Mouse (Mus musculus) thymus, postnatal 0 days (tissue): ENCODE data around the gene Zbtb7b. TPM values are rescaled to one million over a fixed set of nuclear protein-coding genes. Genes with fewer than 3 reads are reported as not detected.
"Not testable (repeated sequence)": the region's sequence is repeated elsewhere in the genome, so short reads cannot be mapped to it uniquely, and the experiment has no call there.

Experiments
- DNase-seq: peaks from one replicate; pipeline ENCODE4 v3.0.0-alpha.2; 2015; ENCODE audit warnings: low spot score
- polyA plus RNA-seq: library from polyadenylated mRNA; unstranded; fragments of >200 nt; fragmentation: Nextera tagmentation; extraction: Ambion mirVana; gene quantifications from 2 replicates; pipeline ENCODE4 v1.2.1, GENCODE M21; 2015

The Zbtb7b gene
- 4.1 and 4.6 TPM in 2 replicates for polyA plus RNA-seq

- DNase-seq = peak; percentile 25
Observed at GRCm38 (mm10) chr3:89394006-89394893, at the start of gene Zbtb7b. TSS of gene Zbtb7b (minus strand) at chr3:89394776.

- no peak for DNase-seq
Observed at GRCm38 (mm10) chr3:89440691-89441090, 46.1 kb upstream of the Zbtb7b start.

- DNase-seq = peak; percentile 36
Observed at GRCm38 (mm10) chr3:89437269-89437668, 42.7 kb upstream of the Zbtb7b start.

- DNase-seq = peak; percentile 74
Observed at GRCm38 (mm10) chr3:89436176-89437113, 41.9 kb upstream of the Zbtb7b start, which contains the start of gene Pbxip1. TSS of gene Pbxip1 (plus strand) at chr3:89436706.

GRCm38 (mm10) chr3:89435041-89435440, 40.5 kb upstream of the Zbtb7b start:
- no peak for DNase-seq

GRCm38 (mm10) chr3:89434532-89434931, 40.0 kb upstream of the Zbtb7b start:
- no peak for DNase-seq

GRCm38 (mm10) chr3:89432606-89433005, 38.0 kb upstream of the Zbtb7b start:
- no peak for DNase-seq

- peak; percentile 91 for DNase-seq
Observed at GRCm38 (mm10) chr3:89430171-89431159, 35.9 kb upstream of the Zbtb7b start, which contains the start of gene Pygo2. TSS of gene Pygo2 (plus strand) at chr3:89430214.

GRCm38 (mm10) chr3:89429021-89429420, 34.4 kb upstream of the Zbtb7b start:
- not testable (repeated sequence) for DNase-seq

GRCm38 (mm10) chr3:89425876-89426275, 31.3 kb upstream of the Zbtb7b start:
- no peak for DNase-seq

- no peak for DNase-seq
Observed at GRCm38 (mm10) chr3:89425141-89425525, 30.6 kb upstream of the Zbtb7b start.

GRCm38 (mm10) chr3:89424416-89425140, 30.0 kb upstream of the Zbtb7b start:
- DNase-seq = no peak

GRCm38 (mm10) chr3:89422556-89423205, 28.1 kb upstream of the Zbtb7b start:
- DNase-seq = no peak

- DNase-seq = no peak
Observed at GRCm38 (mm10) chr3:89421810-89422473, 27.4 kb upstream of the Zbtb7b start.

GRCm38 (mm10) chr3:89421002-89421774, 26.6 kb upstream of the Zbtb7b start:
- DNase-seq = no peak

GRCm38 (mm10) chr3:89420421-89420820, 25.8 kb upstream of the Zbtb7b start:
- no peak for DNase-seq

GRCm38 (mm10) chr3:89419981-89420380, 25.4 kb upstream of the Zbtb7b start:
- no peak for DNase-seq

- DNase-seq = no peak
Observed at GRCm38 (mm10) chr3:89419571-89419970, 25.0 kb upstream of the Zbtb7b start.
